Mouse (Mus musculus): Measurements from ENCODE around the gene Fan1. TPM values are rescaled to one million over a fixed set of nuclear protein-coding genes. Genes with fewer than 3 reads are reported as not detected.

Fan1 gene
- polyA plus RNA-seq, 1 experiment from 2014 or later: 5.8 TPM

GRCm38 (mm10) chr7:64351087-64351486 is 22.8 kb downstream of the Fan1 start:
- Histone ChIP-seq H3K36me3 (ENCODE audit: control insufficient read depth, insufficient read depth, low read length) (peaks cover 12% of the 10 kb centered on the region), H3K4me3 (ENCODE audit: low read depth, low read length) (no peak overlapping the region), H3K9ac (ENCODE audit: low read length) (no peak overlapping the region), H3K4me2 (no peak overlapping the region), H3K27me3 (ENCODE audit: control insufficient read depth, insufficient read depth, low read length) (no peaks in the 10 kb centered on the region), H3K9me3 (ENCODE audit: control insufficient read depth, low read length) (no peaks in the 10 kb centered on the region), H3K4me1 (ENCODE audit: control insufficient read depth, insufficient read depth, low read length) (peaks cover 5% of the 10 kb centered on the region; the same call in 1 of the 2 replicates), H3K27ac (ENCODE audit: low read depth, low read length) (no peak overlapping the region)
- DNase-seq (ENCODE audit: low spot score, missing footprints) (no peak), ATAC-seq (ENCODE audit: low FRiP score) (no peak)
- 81% methylated on average over 4 of the region's 4 CpGs for WGBS

DNA sequence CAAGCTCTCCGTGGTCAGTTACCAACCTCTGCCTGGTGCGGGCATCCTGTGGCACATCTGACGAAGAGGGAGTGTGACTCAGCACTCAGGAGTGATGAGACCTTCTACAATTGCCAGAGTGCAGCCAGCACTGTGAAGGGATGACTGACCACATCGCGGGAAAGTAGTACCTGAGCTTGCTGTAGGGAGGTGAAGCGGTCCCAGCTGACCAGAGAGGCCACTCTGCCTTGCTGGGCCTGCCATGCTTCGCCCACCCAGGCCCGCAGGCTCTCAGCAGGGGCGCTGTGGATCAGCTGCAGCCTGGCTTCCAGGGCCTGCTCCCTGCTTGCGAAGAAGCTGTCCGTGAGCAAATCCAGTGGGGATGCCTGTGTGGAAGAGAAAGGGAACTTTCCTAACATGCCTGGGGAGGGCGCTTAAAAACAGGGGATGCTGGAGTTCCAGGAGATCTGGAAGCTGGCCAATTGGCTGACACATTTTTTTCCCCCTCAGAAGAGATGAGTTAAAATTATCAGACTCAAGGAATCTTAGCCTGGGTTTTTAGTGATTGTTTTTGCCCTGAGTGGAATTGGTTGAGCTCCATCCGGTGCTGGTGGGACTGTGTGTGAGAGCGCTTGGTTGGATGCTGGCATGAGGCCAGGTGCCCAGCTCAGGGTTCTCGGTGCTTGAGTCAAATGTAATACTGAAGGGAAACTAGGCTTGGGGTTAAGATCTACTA is 24.6 kb downstream of the Fan1 start:
- Histone ChIP-seq H3K4me1 (ENCODE audit: control insufficient read depth, insufficient read depth, low read length) (peaks cover 3% of the 10 kb centered on the region; the same call in 1 of the 2 replicates), H3K9ac (ENCODE audit: low read length) (no peak overlapping the region), H3K4me2 (no peak overlapping the region), H3K27me3 (ENCODE audit: control insufficient read depth, insufficient read depth, low read length) (no peaks in the 10 kb centered on the region), H3K36me3 (ENCODE audit: control insufficient read depth, insufficient read depth, low read length) (peaks cover 12% of the 10 kb centered on the region), H3K4me3 (ENCODE audit: low read depth, low read length) (no peak overlapping the region), H3K27ac (ENCODE audit: low read depth, low read length) (no peak overlapping the region), H3K9me3 (ENCODE audit: control insufficient read depth, low read length) (no peaks in the 10 kb centered on the region)
- ATAC-seq (ENCODE audit: low FRiP score) (no peak), DNase-seq (ENCODE audit: low spot score, missing footprints) (no peak)
- WGBS: 93% methylated on average over 15 of the region's 15 CpGs

DNA sequence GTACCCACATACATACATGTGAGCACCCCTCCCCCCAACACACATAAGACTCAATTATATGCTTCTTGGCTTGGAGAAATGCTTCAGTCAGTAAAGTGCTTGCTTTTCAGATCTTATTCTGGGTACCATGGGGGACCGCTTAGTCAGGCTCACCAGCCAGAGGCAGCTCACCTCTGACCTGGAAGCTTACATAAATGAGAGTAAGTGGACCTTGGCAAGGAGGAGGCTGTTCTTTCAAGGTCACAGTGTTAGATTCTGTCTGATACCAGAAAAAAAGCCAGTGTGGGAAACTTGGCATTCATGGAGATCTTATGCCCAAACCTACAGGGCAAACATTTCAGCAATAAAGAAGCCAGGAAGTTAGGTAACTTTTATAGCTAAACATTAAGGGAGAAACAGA is 26.1 kb downstream of the Fan1 start:
- no peak overlapping the region for H3K27ac ChIP-seq (ENCODE audit: low read depth, low read length)
- peaks cover 9% of the 10 kb centered on the region; the same call in 1 of the 2 replicates for H3K36me3 ChIP-seq (ENCODE audit: control insufficient read depth, insufficient read depth, low read length)
- no peaks in the 10 kb centered on the region for H3K4me1 ChIP-seq (ENCODE audit: control insufficient read depth, insufficient read depth, low read length)
- no peak overlapping the region for H3K4me3 ChIP-seq (ENCODE audit: low read depth, low read length)
- H3K9me3 ChIP-seq (ENCODE audit: control insufficient read depth, low read length): no peaks in the 10 kb centered on the region
- H3K27me3 ChIP-seq (ENCODE audit: control insufficient read depth, insufficient read depth, low read length): no peaks in the 10 kb centered on the region
- DNase-seq (ENCODE audit: low spot score, missing footprints) (no peak), ATAC-seq (ENCODE audit: low FRiP score) (no peak)
- WGBS: 87% methylated on average over 1 of the region's 1 CpGs
- H3K4me2 ChIP-seq: no peak overlapping the region
- H3K9ac ChIP-seq (ENCODE audit: low read length): no peak overlapping the region

DNA sequence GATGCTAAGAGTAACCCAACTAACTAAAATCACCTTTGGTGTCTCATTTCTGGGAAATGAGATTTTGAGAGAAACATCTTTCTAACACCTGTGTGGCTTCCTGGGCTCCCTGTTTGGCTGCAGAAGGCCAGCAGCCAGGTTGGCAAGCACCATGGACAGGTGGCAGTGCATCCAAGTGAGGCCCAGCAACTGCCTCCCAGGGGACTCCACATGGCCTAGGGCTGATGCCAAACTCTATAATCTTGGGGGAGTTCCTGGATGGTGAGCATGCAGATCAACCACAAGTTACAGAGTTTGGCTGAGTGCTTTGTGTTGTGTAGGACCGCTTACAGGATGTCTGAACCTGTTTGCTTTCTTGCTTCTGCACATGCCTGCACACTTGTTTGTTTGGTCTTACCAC is 41.2 kb downstream of the Fan1 start:
- Histone ChIP-seq H3K9ac (ENCODE audit: low read length) (no peak overlapping the region), H3K4me1 (ENCODE audit: control insufficient read depth, insufficient read depth, low read length) (no peaks in the 10 kb centered on the region), H3K27me3 (ENCODE audit: control insufficient read depth, insufficient read depth, low read length) (no peaks in the 10 kb centered on the region), H3K4me2 (no peak overlapping the region), H3K9me3 (ENCODE audit: control insufficient read depth, low read length) (no peaks in the 10 kb centered on the region), H3K27ac (ENCODE audit: low read depth, low read length) (no peak overlapping the region), H3K4me3 (ENCODE audit: low read depth, low read length) (no peak overlapping the region), H3K36me3 (ENCODE audit: control insufficient read depth, insufficient read depth, low read length) (peaks cover 10% of the 10 kb centered on the region)
- 100% methylated on average over 1 of the region's 1 CpGs for WGBS
- DNase-seq (ENCODE audit: low spot score, missing footprints): no peak
- no peak for ATAC-seq (ENCODE audit: low FRiP score)

DNA sequence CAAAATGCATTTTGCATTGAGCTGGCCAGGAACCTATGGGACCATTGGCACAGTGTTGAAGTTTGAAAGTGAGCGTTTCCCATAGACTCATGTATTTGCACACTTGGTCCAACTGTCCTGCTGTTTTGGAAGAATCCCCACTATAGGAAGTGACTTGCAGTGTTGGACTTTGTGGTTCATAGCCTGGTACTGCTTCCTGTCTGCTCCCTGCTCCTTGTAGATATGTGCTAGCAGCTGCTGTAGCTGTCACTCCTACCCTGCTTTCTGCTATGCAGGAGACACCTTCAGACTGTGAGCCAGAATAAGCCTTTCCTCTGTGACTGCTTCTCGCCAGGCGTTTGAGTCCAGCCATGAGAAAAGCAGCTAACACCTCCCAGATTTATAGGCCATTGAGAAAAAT is 42.6 kb downstream of the Fan1 start:
- ATAC-seq (ENCODE audit: low FRiP score) (no peak), DNase-seq (ENCODE audit: low spot score, missing footprints) (no peak)
- WGBS: 90% methylated on average over 3 of the region's 3 CpGs
- H3K9ac ChIP-seq (ENCODE audit: low read length): no peak overlapping the region
- H3K27ac ChIP-seq (ENCODE audit: low read depth, low read length): no peak overlapping the region
- no peaks in the 10 kb centered on the region for H3K27me3 ChIP-seq (ENCODE audit: control insufficient read depth, insufficient read depth, low read length)
- no peaks in the 10 kb centered on the region for H3K4me1 ChIP-seq (ENCODE audit: control insufficient read depth, insufficient read depth, low read length)
- no peak overlapping the region for H3K4me3 ChIP-seq (ENCODE audit: low read depth, low read length)
- peaks cover 4% of the 10 kb centered on the region; the same call in 1 of the 2 replicates for H3K36me3 ChIP-seq (ENCODE audit: control insufficient read depth, insufficient read depth, low read length)
- H3K4me2 ChIP-seq: no peak overlapping the region
- no peaks in the 10 kb centered on the region for H3K9me3 ChIP-seq (ENCODE audit: control insufficient read depth, low read length)

- no peaks in the 10 kb centered on the region for H3K4me1 ChIP-seq (ENCODE audit: control insufficient read depth, insufficient read depth, low read length)
- no peak overlapping the region for H3K4me2 ChIP-seq
- H3K27me3 ChIP-seq (ENCODE audit: control insufficient read depth, insufficient read depth, low read length): no peaks in the 10 kb centered on the region
- DNase-seq (ENCODE audit: low spot score, missing footprints) (no peak), ATAC-seq (ENCODE audit: low FRiP score) (no peak)
- H3K36me3 ChIP-seq (ENCODE audit: control insufficient read depth, insufficient read depth, low read length): no peaks in the 10 kb centered on the region
- no peaks in the 10 kb centered on the region for H3K9me3 ChIP-seq (ENCODE audit: control insufficient read depth, low read length)
- no peak overlapping the region for H3K9ac ChIP-seq (ENCODE audit: low read length)
- no peak overlapping the region for H3K27ac ChIP-seq (ENCODE audit: low read depth, low read length)
- 89% methylated on average over 4 of the region's 4 CpGs for WGBS
- H3K4me3 ChIP-seq (ENCODE audit: low read depth, low read length): no peak overlapping the region
Measured at GRCm38 (mm10) chr7:64327486-64327885, 46.4 kb downstream of the Fan1 start.

- WGBS: 9% methylated on average over 1 of the region's 1 CpGs
- DNase-seq (ENCODE audit: low spot score, missing footprints) (peak; percentile 98), ATAC-seq (ENCODE audit: low FRiP score) (peak; percentile 82; the same call in 1 of the 2 replicates)
- Histone ChIP-seq H3K27me3 (ENCODE audit: control insufficient read depth, insufficient read depth, low read length) (no peaks in the 10 kb centered on the region), H3K4me2 (no peak overlapping the region), H3K27ac (ENCODE audit: low read depth, low read length) (no peak overlapping the region), H3K9ac (ENCODE audit: low read length) (no peak overlapping the region), H3K4me1 (ENCODE audit: control insufficient read depth, insufficient read depth, low read length) (no peaks in the 10 kb centered on the region), H3K36me3 (ENCODE audit: control insufficient read depth, insufficient read depth, low read length) (no peaks in the 10 kb centered on the region), H3K4me3 (ENCODE audit: low read depth, low read length) (no peak overlapping the region), H3K9me3 (ENCODE audit: control insufficient read depth, low read length) (no peaks in the 10 kb centered on the region)
Measured at GRCm38 (mm10) chr7:64326892-64327291, 47.0 kb downstream of the Fan1 start.

DNA sequence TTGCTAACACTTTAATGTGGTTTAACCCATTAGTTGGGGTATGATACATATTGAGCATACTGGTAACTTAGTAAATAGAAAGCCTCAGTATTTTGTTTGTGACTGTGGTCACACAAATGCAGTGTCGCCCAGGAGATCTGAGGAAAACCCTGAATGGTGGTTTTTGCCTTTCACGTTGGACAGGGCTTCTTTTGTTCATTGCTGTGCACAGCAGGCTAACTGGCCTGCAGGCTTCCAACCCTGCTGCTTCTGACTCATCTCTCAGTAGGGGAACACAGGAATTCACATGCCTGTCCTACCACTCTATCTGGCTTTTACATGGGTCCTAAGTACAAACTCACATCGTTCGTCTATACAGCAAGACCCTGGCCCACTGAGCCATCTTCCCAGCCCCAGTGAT is 52.2 kb downstream of the Fan1 start:
- H3K36me3 ChIP-seq (ENCODE audit: control insufficient read depth, insufficient read depth, low read length): peaks cover 6% of the 10 kb centered on the region; the same call in 1 of the 2 replicates
- no peaks in the 10 kb centered on the region for H3K4me1 ChIP-seq (ENCODE audit: control insufficient read depth, insufficient read depth, low read length)
- H3K9me3 ChIP-seq (ENCODE audit: control insufficient read depth, low read length): no peaks in the 10 kb centered on the region
- no peak overlapping the region for H3K4me3 ChIP-seq (ENCODE audit: low read depth, low read length)
- 74% methylated on average over 4 of the region's 4 CpGs for WGBS
- ATAC-seq (ENCODE audit: low FRiP score) (no peak), DNase-seq (ENCODE audit: low spot score, missing footprints) (no peak)
- no peak overlapping the region for H3K27ac ChIP-seq (ENCODE audit: low read depth, low read length)
- no peak overlapping the region for H3K9ac ChIP-seq (ENCODE audit: low read length)
- no peaks in the 10 kb centered on the region for H3K27me3 ChIP-seq (ENCODE audit: control insufficient read depth, insufficient read depth, low read length)
- H3K4me2 ChIP-seq: no peak overlapping the region

DNA sequence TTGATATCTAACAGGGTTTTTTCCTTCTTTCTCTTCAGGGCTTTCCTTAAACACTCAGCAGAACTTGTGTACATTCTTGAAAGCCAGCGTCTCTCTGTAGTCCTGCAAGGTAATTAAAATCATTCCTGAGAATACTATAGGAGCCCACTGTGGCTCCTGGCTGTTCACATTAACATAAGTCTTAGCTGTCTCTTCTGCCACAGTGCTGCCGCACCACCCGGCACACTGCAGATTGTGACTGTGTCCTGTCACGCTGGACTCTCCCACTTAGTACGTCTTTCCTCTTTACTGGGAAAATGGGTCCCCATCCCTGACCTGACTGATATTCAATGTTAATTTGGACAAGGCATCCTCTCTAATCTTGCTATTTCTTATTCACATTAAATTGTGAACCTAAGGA is 52.8 kb downstream of the Fan1 start:
- Histone ChIP-seq H3K36me3 (ENCODE audit: control insufficient read depth, insufficient read depth, low read length) (peaks cover 6% of the 10 kb centered on the region; the same call in 1 of the 2 replicates), H3K4me1 (ENCODE audit: control insufficient read depth, insufficient read depth, low read length) (no peaks in the 10 kb centered on the region), H3K27ac (ENCODE audit: low read depth, low read length) (no peak overlapping the region), H3K9me3 (ENCODE audit: control insufficient read depth, low read length) (no peaks in the 10 kb centered on the region), H3K9ac (ENCODE audit: low read length) (no peak overlapping the region), H3K4me3 (ENCODE audit: low read depth, low read length) (no peak overlapping the region), H3K4me2 (no peak overlapping the region), H3K27me3 (ENCODE audit: control insufficient read depth, insufficient read depth, low read length) (no peaks in the 10 kb centered on the region)
- DNase-seq (ENCODE audit: low spot score, missing footprints) (no peak), ATAC-seq (ENCODE audit: low FRiP score) (no peak)
- WGBS: 85% methylated on average over 5 of the region's 5 CpGs
